Mouse (Mus musculus) spleen, adult 12 weeks (tissue): Measurements from ENCODE around the gene Tcf7.

Experiments used
- DNase-seq: peaks from one replicate; pipeline ENCODE4 v3.0.0; 2022; ENCODE audit warnings: low spot score

The Tcf7 gene

DNA sequence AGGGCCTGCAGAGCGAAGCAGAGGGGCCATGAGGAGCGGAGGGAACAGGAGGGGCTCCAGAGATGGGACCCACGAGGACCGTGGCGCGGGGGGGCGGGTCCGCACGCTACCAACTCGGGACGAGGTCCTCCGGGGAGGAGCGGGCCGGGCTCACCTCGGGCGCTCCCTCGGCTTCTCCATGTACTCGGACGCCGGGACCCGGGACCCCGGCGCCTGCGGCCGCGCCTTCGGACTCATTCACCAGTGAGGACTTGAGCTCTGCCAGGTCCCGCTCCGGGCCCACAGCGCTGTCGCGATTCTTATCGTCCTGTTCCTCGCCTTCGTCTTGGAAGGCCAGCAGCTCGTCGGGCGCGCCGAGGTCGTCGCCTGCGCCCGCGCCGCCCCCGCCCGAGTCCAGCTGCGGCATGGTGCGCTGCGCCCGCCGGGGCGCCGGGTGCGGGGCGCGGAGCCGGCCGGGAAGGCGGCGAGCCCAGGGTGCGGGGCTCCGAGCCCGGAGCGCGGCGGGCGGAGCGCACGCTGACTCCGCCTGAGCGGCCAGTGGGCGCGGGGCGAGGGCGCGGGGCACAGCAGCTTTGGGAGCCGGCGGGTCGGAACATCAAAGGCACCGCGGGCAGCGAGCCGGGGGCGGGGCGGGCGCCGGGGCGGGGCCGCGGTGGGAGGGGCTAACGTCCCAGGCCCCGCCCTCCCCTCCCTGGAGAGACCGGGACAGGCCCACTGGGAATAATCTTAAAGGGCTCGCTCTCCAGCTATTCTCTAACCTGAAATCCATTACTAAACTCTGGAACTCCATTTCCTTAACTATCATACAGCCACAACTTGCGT lies at the start of gene Tcf7:
TSS of gene Tcf7 (minus strand) at position 241 of the 822 bp plus-strand sequence.
- no peak for DNase-seq

DNA sequence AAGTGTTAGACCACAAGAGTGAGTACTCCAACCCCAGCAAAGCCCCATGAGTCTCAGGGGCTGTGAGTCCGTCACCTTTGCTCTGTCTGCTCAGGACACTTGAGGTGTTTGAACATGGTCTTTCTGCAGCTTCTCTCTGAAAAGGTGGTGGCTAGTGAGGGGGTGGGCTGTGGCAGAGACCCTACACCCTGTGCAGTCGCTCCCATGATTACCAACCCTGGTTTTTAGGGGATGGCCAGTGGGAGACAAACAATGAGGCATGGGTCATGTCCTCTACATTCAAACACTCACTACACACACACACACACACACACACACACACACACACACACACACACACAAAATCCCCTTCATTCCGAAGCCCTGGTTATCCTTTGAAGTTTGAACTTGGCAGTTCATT lies 44.5 kb upstream of the Tcf7 start:
- DNase-seq: no peak

GRCm38 (mm10) chr11:52324442-52325367 lies 41.9 kb upstream of the Tcf7 start:
- DNase-seq: no peak

DNA sequence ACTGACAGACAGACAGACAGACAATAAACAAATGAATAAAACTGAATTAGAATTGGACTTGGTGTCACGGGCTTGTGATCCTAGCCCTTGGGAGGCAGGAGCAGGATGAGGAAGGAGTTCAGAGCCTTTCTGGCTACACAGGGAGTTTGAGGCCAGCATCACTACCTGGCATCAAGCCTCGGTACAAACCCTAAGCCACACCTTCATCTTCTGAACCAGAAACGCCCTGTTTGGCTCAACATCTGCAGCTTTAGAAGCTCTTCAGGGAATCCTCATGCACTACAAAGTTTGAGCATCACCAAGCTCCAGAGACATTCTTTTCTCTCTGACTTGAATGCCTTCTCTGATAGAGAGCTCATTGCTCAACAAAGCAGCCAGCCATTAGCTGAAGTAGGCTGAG lies 38.7 kb upstream of the Tcf7 start:
- no peak for DNase-seq

- DNase-seq: no peak
Observed at GRCm38 (mm10) chr11:52320529-52320928, 37.7 kb upstream of the Tcf7 start.

GRCm38 (mm10) chr11:52319664-52320063 lies 36.9 kb upstream of the Tcf7 start:
- no peak for DNase-seq

- no peak for DNase-seq
Observed at GRCm38 (mm10) chr11:52318445-52318844, 35.6 kb upstream of the Tcf7 start.

GRCm38 (mm10) chr11:52314102-52314793 lies 31.4 kb upstream of the Tcf7 start:
- peak; percentile 42 for DNase-seq

DNA sequence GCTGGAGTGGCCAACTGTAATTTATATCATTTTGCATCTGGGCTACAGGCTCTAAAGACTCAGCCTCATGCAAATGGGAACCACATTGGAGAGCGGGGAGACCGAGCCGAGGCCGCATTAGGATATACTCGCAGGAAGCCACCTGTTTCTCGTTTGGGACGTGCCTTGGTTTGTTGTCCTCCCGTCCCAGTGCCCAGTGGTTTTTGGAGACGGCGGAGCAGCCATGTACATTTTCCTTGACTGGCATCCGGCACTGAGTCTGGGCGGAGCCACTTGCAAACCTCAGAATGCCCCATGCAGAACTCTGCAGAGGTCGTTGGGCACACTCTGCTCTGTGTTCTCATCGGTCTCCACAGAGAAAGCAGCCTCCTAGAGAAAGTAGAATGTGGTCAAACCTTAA lies 27.9 kb upstream of the Tcf7 start:
- no peak for DNase-seq

DNA sequence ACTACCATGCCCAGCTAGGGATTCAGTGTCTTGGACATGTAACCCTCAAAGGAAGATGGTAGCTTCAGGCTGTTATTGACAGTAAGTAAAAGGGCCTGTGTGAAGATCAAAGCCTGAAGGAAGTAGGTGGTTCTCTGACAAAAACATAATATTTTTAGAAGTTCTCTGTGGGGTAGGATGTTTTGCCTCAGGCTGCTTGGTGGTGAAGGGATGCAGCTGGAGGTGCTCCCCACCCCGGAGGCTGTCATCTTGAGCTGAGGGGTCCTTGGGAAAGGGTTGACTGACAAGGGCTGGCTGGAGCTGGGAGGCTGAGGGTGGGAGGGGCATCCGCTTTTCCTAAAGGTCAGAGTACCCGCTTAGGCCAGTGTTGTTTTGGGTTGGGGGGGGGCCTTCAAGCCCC lies 26.7 kb upstream of the Tcf7 start:
- DNase-seq: no peak

DNA sequence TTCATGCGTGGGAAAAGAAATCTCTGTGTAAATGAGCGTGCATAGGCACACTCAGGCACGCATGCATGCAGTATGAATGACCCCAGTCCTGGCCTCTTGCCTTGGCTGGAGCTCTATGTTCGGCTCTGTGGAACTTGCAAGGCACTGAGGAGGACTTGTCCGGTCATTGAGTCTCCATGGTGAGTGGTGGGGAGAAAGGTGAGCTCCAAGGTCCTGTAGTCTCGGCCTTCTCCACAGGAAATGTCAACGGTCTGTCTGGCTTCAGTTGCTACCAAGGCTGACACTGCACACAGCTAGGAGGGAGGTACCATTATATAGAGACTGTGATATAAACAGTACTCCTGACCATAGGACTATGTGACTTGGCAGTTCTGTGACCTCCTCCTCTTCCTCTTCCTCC lies 23.6 kb upstream of the Tcf7 start:
- DNase-seq: no peak

DNA sequence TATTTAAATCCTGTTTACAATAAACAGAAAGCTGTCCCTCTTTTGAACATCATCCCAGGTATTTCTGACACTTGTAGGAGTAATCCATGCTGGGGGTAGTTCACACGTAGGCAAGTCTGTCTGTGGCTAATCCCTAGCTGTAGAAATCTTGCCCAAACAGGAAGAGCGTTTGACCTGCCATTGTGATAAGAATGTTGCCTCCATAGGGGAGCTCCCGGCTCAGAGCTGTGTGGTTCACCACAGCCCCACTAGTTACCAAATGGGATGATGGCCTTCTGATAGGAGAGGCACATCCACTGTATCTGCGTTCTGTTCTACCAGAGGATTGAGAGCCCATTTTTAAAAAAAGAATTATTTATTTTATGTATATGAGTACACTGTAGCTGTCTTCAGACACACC lies 22.5 kb upstream of the Tcf7 start:
- DNase-seq: no peak

DNA sequence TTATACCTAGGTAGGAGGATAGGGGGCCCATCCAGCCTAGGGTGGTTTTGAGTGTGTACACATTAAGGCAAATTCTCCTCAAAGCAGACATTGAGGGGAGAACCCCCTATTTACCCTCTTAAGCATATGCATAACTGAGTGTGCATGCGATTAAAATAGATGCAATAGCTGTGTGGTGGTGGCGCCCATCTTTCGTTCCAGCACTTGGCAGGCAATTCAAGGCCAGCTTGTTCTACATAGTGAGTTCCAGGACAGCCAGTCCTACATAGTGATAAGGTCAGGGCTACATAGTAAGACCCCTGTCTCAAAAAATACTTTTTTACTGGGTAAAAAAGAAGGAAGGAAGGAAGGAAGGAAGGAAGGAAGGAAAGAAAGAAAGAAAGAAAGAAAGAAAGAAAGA lies 19.9 kb upstream of the Tcf7 start:
- no peak for DNase-seq

DNA sequence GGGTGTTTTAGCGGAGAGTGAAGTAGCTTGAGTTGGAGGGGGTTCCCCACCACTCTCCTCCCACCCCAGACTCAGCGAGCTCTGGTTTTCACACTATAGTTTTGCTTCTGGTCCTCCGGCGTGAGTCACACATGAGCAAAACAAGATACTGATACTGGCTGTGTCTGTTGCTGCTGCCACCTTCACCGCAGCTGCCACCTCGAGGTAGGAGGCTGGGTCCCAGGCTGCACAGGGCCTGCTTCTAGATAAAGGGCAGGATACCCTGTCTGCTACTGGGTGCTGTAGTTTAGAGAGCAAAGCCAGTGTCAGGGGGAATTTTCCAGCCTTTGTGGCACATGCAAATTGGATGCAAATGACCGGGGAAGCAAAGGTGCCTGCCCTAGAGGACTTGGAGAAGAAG lies 16.9 kb upstream of the Tcf7 start:
- no peak for DNase-seq

DNA sequence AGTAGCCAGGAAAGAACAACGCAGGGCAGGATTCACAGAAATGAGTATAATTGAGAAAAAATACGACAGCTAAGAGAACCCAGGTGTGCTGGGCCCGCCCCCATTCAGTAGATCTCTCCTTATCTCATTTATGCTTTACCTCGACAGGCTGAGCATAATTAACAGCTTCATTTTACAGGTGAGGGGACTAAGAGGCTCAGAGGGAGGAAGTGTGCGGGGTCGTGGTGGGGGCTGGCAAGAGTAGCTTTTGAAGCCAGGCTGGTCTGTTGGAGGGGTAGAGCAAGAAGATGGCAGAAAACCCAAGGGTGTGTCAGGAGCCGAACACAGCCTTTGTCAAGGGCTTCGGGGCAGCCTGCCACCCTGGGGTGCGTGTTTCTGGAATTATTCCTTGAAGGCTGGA lies 16.1 kb upstream of the Tcf7 start:
- DNase-seq: no peak

- DNase-seq: peak; percentile 50
Observed at GRCm38 (mm10) chr11:52297352-52297751, 14.5 kb upstream of the Tcf7 start.

- DNase-seq: no peak
Observed at GRCm38 (mm10) chr11:52294103-52294502, 11.3 kb upstream of the Tcf7 start.

DNA sequence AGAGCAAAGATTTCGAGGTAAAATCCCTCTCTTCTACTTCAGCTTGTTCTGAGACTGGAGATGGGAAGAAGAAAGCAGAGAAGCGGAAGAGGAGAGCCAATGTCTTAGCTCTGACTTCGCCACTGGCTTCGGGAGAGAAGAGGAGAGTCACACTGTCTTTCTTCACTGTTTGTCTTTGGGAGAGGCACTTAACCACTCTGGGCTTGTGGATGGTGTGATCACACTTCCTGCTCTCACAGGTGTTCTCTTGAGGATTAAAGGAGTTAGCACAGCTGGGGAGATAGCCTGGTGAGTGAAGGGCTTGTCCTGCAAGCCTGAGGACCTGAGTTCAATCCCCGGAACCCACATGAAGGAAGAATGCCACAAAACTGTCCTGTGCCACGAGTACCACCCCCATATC lies 10.1 kb upstream of the Tcf7 start:
- no peak for DNase-seq

GRCm38 (mm10) chr11:52292346-52292745 lies 9.5 kb upstream of the Tcf7 start:
- DNase-seq: no peak

- DNase-seq: no peak
Observed at GRCm38 (mm10) chr11:52286958-52287305, 4.1 kb upstream of the Tcf7 start.

GRCm38 (mm10) chr11:52286301-52286957 lies 3.6 kb upstream of the Tcf7 start:
- no peak for DNase-seq
